Mouse (Mus musculus): ENCODE results near the gene Zfp865. TPM values are rescaled to one million over a fixed set of nuclear protein-coding genes. Genes with fewer than 3 reads are reported as not detected.

The Zfp865 gene
- polyA plus RNA-seq, 1 experiment, result 18.3 TPM

DNA sequence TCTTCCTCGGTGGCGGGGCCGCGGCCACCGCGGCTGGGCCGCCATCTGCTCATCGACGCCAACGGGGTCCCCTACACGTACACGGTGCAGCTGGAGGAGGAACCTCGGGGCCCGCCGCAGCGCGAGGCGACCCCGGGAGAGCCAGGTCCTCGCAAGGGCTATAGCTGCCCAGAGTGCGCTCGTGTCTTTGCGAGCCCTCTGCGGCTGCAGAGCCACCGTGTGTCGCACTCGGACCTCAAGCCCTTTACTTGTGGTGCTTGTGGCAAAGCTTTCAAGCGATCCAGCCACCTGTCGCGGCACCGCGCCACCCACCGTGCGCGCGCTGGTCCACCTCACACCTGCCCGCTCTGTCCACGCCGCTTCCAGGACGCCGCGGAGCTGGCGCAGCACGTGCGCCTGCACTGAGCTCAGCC is 32.8 kb downstream of the Zfp865 start:
- H3K27me3 ChIP-seq (ENCODE audit: control insufficient read depth, insufficient read depth, low read length), result no peaks in the 10 kb centered on the region
- H3K4me1 ChIP-seq (ENCODE audit: control insufficient read depth, insufficient read depth, low read length), result peaks cover 45% of the 10 kb centered on the region
- H3K27ac ChIP-seq (ENCODE audit: control insufficient read depth, insufficient read depth, low read depth, low read length), result no peak overlapping the region

GRCm38 (mm10) chr7:5053456-5054179 is 33.4 kb downstream of the Zfp865 start:
- peak overlapping the region; percentile 89 for H3K4me3 ChIP-seq (ENCODE audit: control insufficient read depth, low read depth, low read length)
- no peaks in the 10 kb centered on the region for H3K27me3 ChIP-seq (ENCODE audit: control insufficient read depth, insufficient read depth, low read length)
- TF ChIP-seq CTCF (IDR thresholded peaks at IDR 0.05; ENCODE audit: control insufficient read depth, insufficient read depth, insufficient replicate concordance, low read depth, low read length), result no peak
- TF ChIP-seq POLR2A (IDR thresholded peaks at IDR 0.05; ENCODE audit: control insufficient read depth, low read depth, low read length), result no peak
- peaks cover 46% of the 10 kb centered on the region for H3K4me1 ChIP-seq (ENCODE audit: control insufficient read depth, insufficient read depth, low read length)
- H3K27ac ChIP-seq (ENCODE audit: control insufficient read depth, insufficient read depth, low read depth, low read length), result peak overlapping the region; percentile 90
- no peaks in the 10 kb centered on the region for H3K36me3 ChIP-seq (ENCODE audit: control insufficient read depth, insufficient read depth, low read length)

More for the DNA sequence above, 32.8 kb downstream of the Zfp865 start:
- TF ChIP-seq POLR2A (IDR thresholded peaks at IDR 0.05; ENCODE audit: control insufficient read depth, low read depth, low read length) (no peak), CTCF (IDR thresholded peaks at IDR 0.05; ENCODE audit: control insufficient read depth, insufficient read depth, insufficient replicate concordance, low read depth, low read length) (no peak)
- H3K4me3 ChIP-seq (ENCODE audit: control insufficient read depth, low read depth, low read length), result peak overlapping the region; percentile 89
- no peaks in the 10 kb centered on the region for H3K36me3 ChIP-seq (ENCODE audit: control insufficient read depth, insufficient read depth, low read length)

GRCm38 (mm10) chr7:5056651-5057263 is 36.6 kb downstream of the Zfp865 start:
- Histone ChIP-seq H3K36me3 (ENCODE audit: control insufficient read depth, insufficient read depth, low read length) (no peaks in the 10 kb centered on the region), H3K4me3 (ENCODE audit: control insufficient read depth, low read depth, low read length) (peak overlapping the region; percentile 88), H3K27ac (ENCODE audit: control insufficient read depth, insufficient read depth, low read depth, low read length) (peak overlapping the region; percentile 63; the same call in 1 of the 2 replicates), H3K4me1 (ENCODE audit: control insufficient read depth, insufficient read depth, low read length) (peaks cover 56% of the 10 kb centered on the region), H3K27me3 (ENCODE audit: control insufficient read depth, insufficient read depth, low read length) (no peaks in the 10 kb centered on the region)
- TF ChIP-seq POLR2A (IDR thresholded peaks at IDR 0.05; ENCODE audit: control insufficient read depth, low read depth, low read length) (0 out of 2 replicates have a peak, but pooled peaks have one; percentile 1), CTCF (IDR thresholded peaks at IDR 0.05; ENCODE audit: control insufficient read depth, insufficient read depth, insufficient replicate concordance, low read depth, low read length) (no peak)

GRCm38 (mm10) chr7:5057381-5057780 is 37.2 kb downstream of the Zfp865 start:
- H3K4me3 ChIP-seq (ENCODE audit: control insufficient read depth, low read depth, low read length), result peak overlapping the region; percentile 88
- H3K27ac ChIP-seq (ENCODE audit: control insufficient read depth, insufficient read depth, low read depth, low read length), result peak overlapping the region; percentile 63; the same call in 1 of the 2 replicates
- TF ChIP-seq POLR2A (IDR thresholded peaks at IDR 0.05; ENCODE audit: control insufficient read depth, low read depth, low read length) (0 out of 2 replicates have a peak, but pooled peaks have one; percentile 15), CTCF (IDR thresholded peaks at IDR 0.05; ENCODE audit: control insufficient read depth, insufficient read depth, insufficient replicate concordance, low read depth, low read length) (no peak)
- peaks cover 51% of the 10 kb centered on the region for H3K4me1 ChIP-seq (ENCODE audit: control insufficient read depth, insufficient read depth, low read length)
- H3K36me3 ChIP-seq (ENCODE audit: control insufficient read depth, insufficient read depth, low read length), result no peaks in the 10 kb centered on the region
- no peaks in the 10 kb centered on the region for H3K27me3 ChIP-seq (ENCODE audit: control insufficient read depth, insufficient read depth, low read length)

- Histone ChIP-seq H3K27me3 (ENCODE audit: control insufficient read depth, insufficient read depth, low read length) (no peaks in the 10 kb centered on the region), H3K36me3 (ENCODE audit: control insufficient read depth, insufficient read depth, low read length) (no peaks in the 10 kb centered on the region), H3K27ac (ENCODE audit: control insufficient read depth, insufficient read depth, low read depth, low read length) (peak overlapping the region; percentile 63; the same call in 1 of the 2 replicates), H3K4me1 (ENCODE audit: control insufficient read depth, insufficient read depth, low read length) (peaks cover 47% of the 10 kb centered on the region), H3K4me3 (ENCODE audit: control insufficient read depth, low read depth, low read length) (peak overlapping the region; percentile 88; the same call in 1 of the 2 replicates)
- TF ChIP-seq CTCF (IDR thresholded peaks at IDR 0.05; ENCODE audit: control insufficient read depth, insufficient read depth, insufficient replicate concordance, low read depth, low read length) (no peak), POLR2A (IDR thresholded peaks at IDR 0.05; ENCODE audit: control insufficient read depth, low read depth, low read length) (no peak)
Measured at GRCm38 (mm10) chr7:5057804-5058203, 37.6 kb downstream of the Zfp865 start.

DNA sequence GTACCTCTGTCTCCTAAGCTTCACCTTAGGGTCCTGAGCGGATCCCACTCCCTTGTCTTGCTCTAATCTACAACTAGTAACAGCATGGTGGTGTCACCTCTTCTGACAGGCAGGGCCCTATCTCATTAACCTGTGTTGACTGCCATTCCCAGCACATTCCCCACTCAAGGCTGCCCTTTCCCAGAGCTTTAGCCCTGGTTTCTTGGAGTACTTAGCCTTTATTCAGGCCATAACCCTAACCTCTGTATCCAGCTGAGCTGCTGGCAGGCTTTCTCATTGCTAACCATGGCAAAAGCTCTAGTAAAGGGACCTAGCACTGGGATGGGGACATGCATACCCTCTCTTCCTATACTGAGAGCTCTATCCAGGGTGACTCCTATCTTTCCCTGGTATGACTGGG is 38.5 kb downstream of the Zfp865 start:
- no peak overlapping the region for H3K27ac ChIP-seq (ENCODE audit: control insufficient read depth, insufficient read depth, low read depth, low read length)
- peaks cover 40% of the 10 kb centered on the region for H3K4me1 ChIP-seq (ENCODE audit: control insufficient read depth, insufficient read depth, low read length)
- H3K27me3 ChIP-seq (ENCODE audit: control insufficient read depth, insufficient read depth, low read length), result no peaks in the 10 kb centered on the region
- TF ChIP-seq POLR2A (IDR thresholded peaks at IDR 0.05; ENCODE audit: control insufficient read depth, low read depth, low read length) (no peak), CTCF (IDR thresholded peaks at IDR 0.05; ENCODE audit: control insufficient read depth, insufficient read depth, insufficient replicate concordance, low read depth, low read length) (no peak)
- H3K4me3 ChIP-seq (ENCODE audit: control insufficient read depth, low read depth, low read length), result no peak overlapping the region
- H3K36me3 ChIP-seq (ENCODE audit: control insufficient read depth, insufficient read depth, low read length), result no peaks in the 10 kb centered on the region

DNA sequence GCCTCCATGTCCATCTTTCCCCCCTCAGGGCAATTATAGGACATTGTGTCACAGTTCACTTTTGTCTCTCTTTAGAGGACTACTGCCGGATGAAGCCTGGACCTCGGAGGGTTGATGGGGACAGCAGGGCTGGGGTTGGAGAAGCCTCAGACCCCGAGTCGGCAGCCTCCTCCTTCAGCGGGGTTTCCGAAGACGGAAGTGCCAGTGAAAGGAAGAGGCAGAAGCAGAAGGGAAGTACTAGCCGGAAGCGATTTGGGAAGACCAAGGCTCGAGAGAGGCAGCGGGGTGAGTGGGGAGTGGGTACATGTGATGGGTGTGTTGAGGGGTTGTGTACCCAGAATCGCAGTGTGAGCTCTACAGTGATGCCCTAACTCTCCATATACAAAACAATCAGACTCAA is 39.2 kb downstream of the Zfp865 start:
- Histone ChIP-seq H3K4me1 (ENCODE audit: control insufficient read depth, insufficient read depth, low read length) (peaks cover 33% of the 10 kb centered on the region), H3K27me3 (ENCODE audit: control insufficient read depth, insufficient read depth, low read length) (no peaks in the 10 kb centered on the region), H3K36me3 (ENCODE audit: control insufficient read depth, insufficient read depth, low read length) (no peaks in the 10 kb centered on the region), H3K4me3 (ENCODE audit: control insufficient read depth, low read depth, low read length) (peak overlapping the region; percentile 93), H3K27ac (ENCODE audit: control insufficient read depth, insufficient read depth, low read depth, low read length) (peak overlapping the region; percentile 98; the same call in 1 of the 2 replicates)
- TF ChIP-seq POLR2A (IDR thresholded peaks at IDR 0.05; ENCODE audit: control insufficient read depth, low read depth, low read length) (no peak), CTCF (IDR thresholded peaks at IDR 0.05; ENCODE audit: control insufficient read depth, insufficient read depth, insufficient replicate concordance, low read depth, low read length) (no peak)
